ENCODE assay signal across 21 mouse cellular contexts in the genomic region with DNA sequence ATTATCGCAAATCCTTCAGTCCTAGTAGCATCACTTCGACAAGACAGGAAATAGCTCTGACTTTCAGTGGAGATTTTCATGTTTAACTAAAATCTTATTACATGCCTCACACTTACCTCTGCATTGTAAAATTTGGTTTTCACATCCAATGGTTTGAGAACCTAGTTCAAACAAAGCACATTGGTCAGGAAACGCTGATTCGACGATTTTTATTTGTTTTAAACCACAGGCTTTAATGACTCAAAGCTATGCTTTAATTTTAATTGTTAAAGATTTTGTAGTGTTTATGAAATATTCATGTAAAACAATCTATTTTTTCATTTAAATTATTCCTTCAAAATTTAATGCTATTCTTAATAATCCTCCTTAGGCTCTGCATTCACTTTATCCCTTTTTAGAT. TPM values are rescaled to one million over a fixed set of nuclear protein-coding genes. Genes with fewer than 3 reads are reported as not detected.
DNase-seq lines count a peak whose midpoint lies in the region; TF ChIP-seq lines count a peak whose summit lies in the region.
"Had no signal": no experiment of that assay in that cellular context is flagged by ENCODE, and none has a peak within 500 bp of the region (broad histone marks: within the 10 kb centered on the region; RNA-seq: fewer than 3 reads in every experiment).

No protein-coding gene starts in this region.

- no peaks in the 10 kb centered on the region for H3K79me2 ChIP-seq in CH12.LX (replicated peaks; ENCODE audit: control insufficient read depth, extremely low read depth, insufficient read depth, poor library complexity, severe bottlenecking)
- no peaks in the 10 kb centered on the region for H3K79me2 ChIP-seq in MEL (ENCODE audit: control insufficient read depth, insufficient read depth, low read length, poor library complexity)

- in situ Hi-C loops in CH12.LX (cut with MboI; ENCODE audit: low pct_ligation_motif_present, low pct_unique_long_range_greater_than_20kb, low sequenced_read_pairs) = no loop called here
- in situ Hi-C loops in ES-E14 (cut with MboI; ENCODE audit: low sequenced_read_pairs in 2 of 2, unreplicated experiment in 2 of 2) = no loop called here

- no peak for TF ChIP-seq CTCF in CH12.LX (conservative IDR thresholded peaks at IDR 0.05 in 1 of 2, IDR thresholded peaks at IDR 0.05 in 1 of 2; ENCODE audit: low read depth in 2 of 2, low read length in 2 of 2)
- no peak for TF ChIP-seq CTCF in MEL (IDR thresholded peaks at IDR 0.05 in 2 of 3, conservative IDR thresholded peaks at IDR 0.05 in 1 of 3; ENCODE audit: control insufficient read depth in 1 of 3, insufficient read depth in 1 of 3, low read depth in 2 of 3, low read length in 3 of 3, poor library complexity in 1 of 3, severe bottlenecking in 1 of 3)

- H3K9me3 ChIP-seq in CH12.LX (replicated peaks; ENCODE audit: low read length) = no peaks in the 10 kb centered on the region
- H3K9me3 ChIP-seq in ES-E14 (ENCODE audit: control insufficient read depth, insufficient read depth, low read depth, low read length) = no peaks in the 10 kb centered on the region
- H3K9me3 ChIP-seq in MEL (replicated peaks; ENCODE audit: insufficient read depth, low read length) = no peaks in the 10 kb centered on the region
- H3K9me3 ChIP-seq: G1E had no signal

- intact Hi-C loops in left cerebral cortex, postnatal 36 days (cut with DNase I) = no loop called here

- no peaks in the 10 kb centered on the region for H3K27me3 ChIP-seq in CH12.LX (replicated peaks)
- no peaks in the 10 kb centered on the region for H3K27me3 ChIP-seq in MEL (ENCODE audit: control insufficient read depth in 1 of 2, insufficient read depth in 2 of 2, low read length in 2 of 2)
- H3K27me3 ChIP-seq: Patski had no signal

- H3K4me2 ChIP-seq in CH12.LX (ENCODE audit: insufficient read depth, low read depth, poor library complexity, severe bottlenecking) = no peak overlapping the region

- H3K9ac ChIP-seq in CH12.LX (ENCODE audit: insufficient read depth, low read depth) (no peak overlapping the region), ES-E14 (ENCODE audit: insufficient read depth, low read depth, low read length, poor library complexity, severe bottlenecking) (no peak overlapping the region), MEL (ENCODE audit: control insufficient read depth, low read depth, low read length, poor library complexity, severe bottlenecking) (no peak overlapping the region)

- dilution Hi-C loops in CH12.LX (cut with MboI; ENCODE audit: extremely low pct_ligation_motif_present, extremely low pct_unique_long_range_greater_than_20kb, low sequenced_read_pairs) = no loop called here

- DNase-seq in CH12.LX (ENCODE audit: extremely low read depth) (no peak), ES-E14 (ENCODE audit: low read depth, low spot score) (no peak), MEL (ENCODE audit: low read depth, low spot score) (no peak)
- no peak for DNase-seq in kidney, adult 18-20 months
- DNase-seq in left cerebral cortex, postnatal 36 days (ENCODE audit: low spot score in 2 of 2) = no peak
- DNase-seq in frontal cortex, postnatal 14 days (ENCODE audit: low spot score in 2 of 2) = no peak
- DNase-seq: adrenal gland, adult 2 months; adrenal gland, adult 8-10 months; adrenal gland, postnatal 10 days; adrenal gland, postnatal 14 days; adrenal gland, postnatal 25 days; adrenal gland, postnatal 36 days; B cell, adult 2 months; cerebellum, adult 11 months; cerebellum, adult 11-12 months; cerebellum, adult 18-20 months; cerebellum, adult 2 months; cerebellum, adult 8-10 months; cerebellum, adult 9-10 months had no signal

- H3K27ac ChIP-seq in CH12.LX (ENCODE audit: insufficient read depth, low read depth) (no peak overlapping the region), ES-E14 (ENCODE audit: insufficient read depth, low read depth, low read length, poor library complexity, severe bottlenecking) (no peak overlapping the region), MEL (ENCODE audit: control insufficient read depth, low read depth, low read length) (no peak overlapping the region)

- H3K4me3 ChIP-seq in CH12.LX (replicated peaks in 1 of 3; ENCODE audit: low read depth in 2 of 3, low read length in 2 of 3, poor library complexity in 1 of 3) = no peak overlapping the region
- H3K4me3 ChIP-seq in ES-E14 (ENCODE audit: insufficient read depth in 1 of 2, low read depth in 1 of 2, low read length in 2 of 2, poor library complexity in 1 of 2, severe bottlenecking in 1 of 2) = no peak overlapping the region
- no peak overlapping the region for H3K4me3 ChIP-seq in MEL (ENCODE audit: control insufficient read depth in 1 of 2, insufficient read depth in 1 of 2, low read depth in 2 of 2, low read length in 2 of 2)

- H3K36me3 ChIP-seq in CH12.LX (replicated peaks in 1 of 2; ENCODE audit: control insufficient read depth in 1 of 2, insufficient read depth in 1 of 2, low read length in 1 of 2) = peaks cover 29 to 60% of the 10 kb centered on the region in 2 experiments
- peaks cover 5% of the 10 kb centered on the region for H3K36me3 ChIP-seq in ES-E14 (ENCODE audit: control insufficient read depth, insufficient read depth, low read length, poor library complexity, severe bottlenecking)
- H3K36me3 ChIP-seq in MEL (ENCODE audit: control insufficient read depth in 1 of 2, insufficient read depth in 2 of 2, low read length in 2 of 2) = peaks cover 0 to 11% of the 10 kb centered on the region in 2 experiments; a peak in 2 of 4 replicates

- no peak for TF ChIP-seq POLR2A in CH12.LX (IDR thresholded peaks at IDR 0.05; ENCODE audit: low read depth, low read length)
- no peak for TF ChIP-seq POLR2A in MEL (IDR thresholded peaks at IDR 0.05; ENCODE audit: control insufficient read depth in 1 of 2, insufficient read depth in 1 of 2, low read depth in 1 of 2, low read length in 2 of 2, poor library complexity in 1 of 2)

- H3K4me1 ChIP-seq in CH12.LX (ENCODE audit: control insufficient read depth in 1 of 2, insufficient read depth in 2 of 2) (no peaks in the 10 kb centered on the region; a peak in 1 of 4 replicates), ES-E14 (ENCODE audit: control insufficient read depth in 2 of 2, insufficient read depth in 2 of 2, low read length in 2 of 2, poor library complexity in 1 of 2) (no peaks in the 10 kb centered on the region), MEL (ENCODE audit: control insufficient read depth in 1 of 2, insufficient read depth in 2 of 2, low read length in 2 of 2) (no peaks in the 10 kb centered on the region)

- TF ChIP-seq EP300 in CH12.LX (IDR thresholded peaks at IDR 0.05; ENCODE audit: low read length) (no peak), MEL (IDR thresholded peaks at IDR 0.05; ENCODE audit: low read depth in 1 of 2, low read length in 2 of 2) (no peak)

- TF ChIP-seq RAD21 in CH12.LX (IDR thresholded peaks at IDR 0.05; ENCODE audit: low read depth, low read length) (no peak), MEL (IDR thresholded peaks at IDR 0.05; ENCODE audit: low read depth, low read length) (no peak)

TF ChIP-seq in CH12.LX, 34 proteins besides CTCF, POLR2A, EP300 and RAD21 (continues in another document):
- TF ChIP-seq BHLHE40 (IDR thresholded peaks at IDR 0.05; ENCODE audit: low read depth, low read length) (no peak), ZNF384 (IDR thresholded peaks at IDR 0.05; ENCODE audit: low read depth, low read length) (no peak), USF2 (conservative IDR thresholded peaks at IDR 0.05; ENCODE audit: low read depth, low read length) (no peak)

TF ChIP-seq in ES-E14, 5 proteins besides CTCF, POLR2A, EP300 and RAD21 (continues in another document):
- TF ChIP-seq HCFC1 (IDR thresholded peaks at IDR 0.05; ENCODE audit: borderline replicate concordance, insufficient read depth, low read length) (no peak), CHD2 (IDR thresholded peaks at IDR 0.05; ENCODE audit: low read depth, low read length) (no peak)

TF ChIP-seq in MEL, 35 proteins besides CTCF, POLR2A, EP300 and RAD21 (continues in another document):
- TF ChIP-seq POLR2AphosphoS5 (IDR thresholded peaks at IDR 0.05; ENCODE audit: borderline replicate concordance, low read depth, low read length) (no peak), MAFK (IDR thresholded peaks at IDR 0.05; ENCODE audit: borderline replicate concordance, low read depth, low read length) (peak; percentile 91), USF1 (IDR thresholded peaks at IDR 0.05; ENCODE audit: low read depth, low read length) (no peak)

RNA-seq across cellular contexts. Expression of gene Trappc13, which starts 24.1 kb away (rescaled TPM):
- total RNA-seq in CH12.LX (2012; rRNA removed) = 30.2 and 35.1 TPM in 2 replicates
- total RNA-seq in CH12.LX (2014; rRNA removed) = 61.9 and 65.5 TPM in 2 replicates
- polyA plus RNA-seq in CH12.LX (2012; ENCODE audit: insufficient read length, low read depth) = 34.6 and 38.6 TPM in 2 replicates
- 40.8 and 59.0 TPM in 2 replicates for total RNA-seq in ES-E14 (2012; rRNA removed)
- total RNA-seq in MEL (2012; rRNA removed) = 33.4 and 33.5 TPM in 2 replicates
- 10 to 100 TPM in 1 of 2 experiments, not detected in 1; 28.3 TPM for polyA plus RNA-seq in MEL (2012; ENCODE audit: insufficient read depth in 1 of 2, insufficient read length in 2 of 2, low read depth in 1 of 2, low replicate concordance in 2 of 2, missing spikeins in 1 of 2)
- total RNA-seq in left cerebral cortex, postnatal 36 days (2021) = 10 to 100 TPM; 52.0 to 55.4 TPM

RNA-seq across cellular contexts. Expression of gene Trim23, which starts 24.4 kb away (rescaled TPM):
- 11.0 and 11.6 TPM in 2 replicates for total RNA-seq in CH12.LX (2012; rRNA removed)
- 20.4 and 21.9 TPM in 2 replicates for total RNA-seq in CH12.LX (2014; rRNA removed)
- polyA plus RNA-seq in CH12.LX (2012; ENCODE audit: insufficient read length, low read depth) = 9.0 and 10.3 TPM in 2 replicates
- total RNA-seq in ES-E14 (2012; rRNA removed) = 16.3 and 18.9 TPM in 2 replicates
- total RNA-seq in MEL (2012; rRNA removed) = 8.5 and 8.6 TPM in 2 replicates
- 1 to 10 TPM in 1 of 2 experiments, not detected in 1; 5.8 TPM for polyA plus RNA-seq in MEL (2012; ENCODE audit: insufficient read depth in 1 of 2, insufficient read length in 2 of 2, low read depth in 1 of 2, low replicate concordance in 2 of 2, missing spikeins in 1 of 2)
- 10 to 100 TPM; 53.9 to 54.4 TPM for total RNA-seq in left cerebral cortex, postnatal 36 days (2021)

RNA-seq across cellular contexts. Expression of gene Sgtb, which starts 44.6 kb away (rescaled TPM):
- total RNA-seq in CH12.LX (2012; rRNA removed) (3.8 and 5.0 TPM in 2 replicates), CH12.LX (2014; rRNA removed) (3.5 and 3.6 TPM in 2 replicates), ES-E14 (2012; rRNA removed) (6.2 and 10.0 TPM in 2 replicates), MEL (2012; rRNA removed) (0.03 TPM in 1 of 2 replicates, not detected in the other)
- polyA plus RNA-seq in CH12.LX (2012; ENCODE audit: insufficient read length, low read depth) (3.1 and 3.5 TPM in 2 replicates), MEL (2012; ENCODE audit: insufficient read depth in 1 of 2, insufficient read length in 2 of 2, low read depth in 1 of 2, low replicate concordance in 2 of 2, missing spikeins in 1 of 2) (under 1 TPM in 1 of 2 experiments, not detected in 1; 0.11 TPM)
- total RNA-seq in left cerebral cortex, postnatal 36 days (2021) = 100 to 1,000 TPM; 127 to 157 TPM

RNA-seq across cellular contexts. Expression of gene Nln, which starts 44.8 kb away (rescaled TPM):
- 38.5 and 47.3 TPM in 2 replicates for total RNA-seq in CH12.LX (2012; rRNA removed)
- total RNA-seq in CH12.LX (2014; rRNA removed) = 70.5 and 76.5 TPM in 2 replicates
- 51.2 and 55.2 TPM in 2 replicates for polyA plus RNA-seq in CH12.LX (2012; ENCODE audit: insufficient read length, low read depth)
- 24.2 and 25.1 TPM in 2 replicates for total RNA-seq in ES-E14 (2012; rRNA removed)
- 14.2 and 15.4 TPM in 2 replicates for total RNA-seq in MEL (2012; rRNA removed)
- 100 to 1,000 TPM in 1 of 2 experiments, 10 to 100 TPM in 1; 16.1 to 229 TPM for polyA plus RNA-seq in MEL (2012; ENCODE audit: insufficient read depth in 1 of 2, insufficient read length in 2 of 2, low read depth in 1 of 2, low replicate concordance in 2 of 2, missing spikeins in 1 of 2)
- total RNA-seq in left cerebral cortex, postnatal 36 days (2021) = 10 to 100 TPM; 28.9 to 30.4 TPM

Comparison
In these comparisons a context has a peak if more than half of its experiments do, and no peak if none do; other contexts are left out.
1. RNA of gene Sgtb, which starts 44.6 kb away (total RNA-seq): 127 to 157 TPM in left cerebral cortex, postnatal 36 days; 6.2 to 10.0 TPM in ES-E14, 3.5 to 5.0 TPM in CH12.LX and 0.03 TPM in MEL; every median in the first group is over 10 times any median in the second.
2. Of the 35 proteins assayed by ChIP-seq in both MEL and CH12.LX: peak only in MEL: none; only in CH12.LX: none; in both: MAFK; in neither: 34.